Mouse (Mus musculus) layer of hippocampus, adult 8-10 months (tissue): ENCODE data around the gene Vps13a. TPM values are rescaled to one million over a fixed set of nuclear protein-coding genes. Genes with fewer than 3 reads are reported as not detected.
"Not testable (repeated sequence)": the region's sequence is repeated elsewhere in the genome, so short reads cannot be mapped to it uniquely, and the experiment has no call there.

Experiments
- DNase-seq, 2 experiments: peaks; one replicate each; pipeline ENCODE4 v3.0.0; 2022; ENCODE audit warnings: low spot score in 2 of 2
- total RNA-seq, 4 experiments: library from RNA; stranded (reverse); gene quantifications; 2 replicates each; pipeline ENCODE4 v1.2.4; 2022

The Vps13a gene
- total RNA-seq, 4 experiments from 2014 or later = 58.7 to 86.7 (median 72.7) TPM

DNA sequence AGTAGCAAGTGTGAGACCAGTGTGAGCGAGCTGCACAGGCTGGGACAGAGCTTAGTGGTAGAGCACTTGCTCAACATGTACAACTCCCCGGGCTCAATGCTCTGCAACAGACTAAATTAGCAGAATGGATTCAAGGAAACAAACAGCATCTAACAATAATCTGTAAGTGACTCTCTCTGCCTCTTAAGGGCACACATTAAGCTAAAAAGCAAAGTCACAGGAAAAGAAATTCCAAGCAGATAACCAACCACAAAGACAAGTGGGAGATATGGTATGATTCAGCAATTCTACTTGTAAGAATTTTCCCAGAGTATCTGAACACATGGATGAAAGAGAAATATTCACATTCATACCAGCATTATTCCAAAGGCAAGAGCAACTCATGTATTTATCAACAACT, 13.3 kb downstream of the Vps13a start:
- DNase-seq = no peak

DNA sequence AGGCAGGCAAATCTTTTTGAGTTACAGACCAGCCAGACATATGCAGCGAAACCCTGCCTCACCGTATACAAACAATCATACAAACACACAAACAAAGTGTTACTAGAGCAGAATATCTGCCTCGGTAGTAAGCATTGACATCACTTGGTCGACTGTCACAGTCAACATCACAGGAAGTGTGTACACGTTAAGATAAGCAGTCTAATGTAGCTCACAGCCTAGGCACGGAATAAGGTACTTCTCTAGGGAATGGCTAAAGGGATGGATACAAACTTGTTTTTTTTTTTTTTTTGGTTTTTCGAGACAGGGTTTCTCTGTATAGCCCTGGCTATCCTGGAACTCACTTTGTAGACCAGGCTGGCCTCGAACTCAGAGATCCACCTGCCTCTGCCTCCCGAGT, 23.3 kb downstream of the Vps13a start:
- DNase-seq = not testable (repeated sequence)

DNA sequence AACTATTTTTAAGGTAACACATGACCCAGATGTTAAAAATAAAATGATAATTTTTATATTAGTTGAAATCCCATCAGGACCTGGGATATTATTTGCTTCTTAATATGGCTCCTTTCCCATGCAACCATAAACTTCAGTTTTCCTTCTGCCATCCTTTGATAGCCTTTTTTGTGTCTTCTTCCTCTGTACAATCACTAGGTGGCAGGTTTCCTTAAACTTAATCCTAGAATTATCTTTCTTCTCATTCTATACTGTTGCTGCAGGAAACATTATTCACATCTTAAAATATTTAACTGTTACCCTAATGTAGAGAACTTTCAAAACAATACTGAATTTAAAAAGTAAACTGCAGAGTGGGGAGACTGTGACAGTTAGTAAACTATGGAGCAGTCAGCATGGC, 24.9 kb downstream of the Vps13a start:
- DNase-seq = no peak

DNA sequence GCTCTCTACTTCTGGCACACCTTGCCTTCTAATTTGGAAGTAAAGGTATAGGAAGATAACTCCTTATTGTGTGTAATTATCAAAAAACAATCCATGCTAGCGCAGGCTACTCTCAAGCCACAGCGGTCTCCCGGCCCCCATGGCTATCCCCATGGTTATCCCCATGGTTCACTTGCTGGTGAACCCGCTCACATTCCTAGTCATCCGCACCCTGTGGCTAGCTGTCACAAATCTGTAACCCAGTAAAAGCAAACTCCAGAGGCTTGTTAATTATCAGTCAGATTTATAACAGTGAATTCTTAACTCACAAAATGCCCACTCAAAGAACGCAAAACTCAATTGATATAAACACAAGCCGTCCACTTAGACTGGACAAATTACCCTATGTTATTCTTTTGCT, 25.5 kb downstream of the Vps13a start:
- no peak for DNase-seq

DNA sequence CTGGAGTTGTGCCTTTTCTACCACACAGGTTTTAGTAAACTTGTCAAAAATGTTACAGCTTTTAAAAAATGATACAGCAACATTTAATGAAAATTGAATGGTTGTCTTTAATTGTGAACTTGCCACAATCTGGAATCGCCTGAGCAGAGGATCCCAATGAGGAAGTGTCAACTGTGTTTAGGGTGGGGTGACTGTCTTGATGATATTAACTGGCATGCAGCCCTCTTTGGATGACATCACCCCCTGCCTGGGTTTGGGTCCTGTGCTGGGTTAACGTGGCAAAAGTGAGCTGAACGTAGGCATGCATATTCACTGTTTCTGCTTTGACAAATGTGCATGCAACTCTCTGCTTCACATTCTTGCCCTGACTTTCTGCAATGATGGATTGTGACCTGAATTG, 27.6 kb downstream of the Vps13a start:
- DNase-seq = no peak

DNA sequence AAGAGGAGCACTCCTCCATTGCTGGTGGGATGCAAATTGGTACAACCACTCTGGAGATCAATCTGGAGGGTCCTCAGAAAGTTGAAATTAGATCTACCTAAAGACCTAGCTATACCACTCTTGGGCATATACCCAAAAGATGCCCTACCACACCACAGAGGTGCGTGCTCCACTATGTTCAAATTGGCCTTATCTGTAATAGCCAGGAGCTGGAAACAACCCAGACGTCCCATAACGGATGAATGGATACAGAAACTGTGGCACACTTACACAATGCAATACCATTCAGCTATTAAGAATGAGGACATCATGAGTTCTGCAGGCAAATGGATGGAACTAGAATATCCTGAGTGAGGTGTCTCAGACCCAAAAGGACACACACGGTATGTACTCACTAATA, 43.9 kb downstream of the Vps13a start:
- DNase-seq = no peak

DNA sequence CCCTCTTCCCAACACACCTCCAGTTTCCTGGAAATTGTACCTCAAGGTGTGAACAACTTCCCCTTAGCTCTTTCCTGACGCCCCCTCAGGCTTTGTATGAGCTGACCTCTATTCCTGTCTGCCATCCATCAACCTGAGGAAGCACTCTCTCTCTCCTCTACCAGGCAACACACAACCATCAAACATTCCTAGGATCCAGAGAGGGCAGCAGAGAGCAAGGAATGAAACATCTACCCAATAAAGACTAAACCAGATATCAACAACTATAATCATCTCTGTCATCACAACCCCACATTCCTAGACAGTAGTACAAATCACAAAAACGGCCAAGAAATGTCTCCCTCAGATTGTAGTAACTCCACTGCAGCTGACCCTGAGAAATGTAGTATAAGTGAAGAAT, 52.0 kb downstream of the Vps13a start:
- DNase-seq = no peak

DNA sequence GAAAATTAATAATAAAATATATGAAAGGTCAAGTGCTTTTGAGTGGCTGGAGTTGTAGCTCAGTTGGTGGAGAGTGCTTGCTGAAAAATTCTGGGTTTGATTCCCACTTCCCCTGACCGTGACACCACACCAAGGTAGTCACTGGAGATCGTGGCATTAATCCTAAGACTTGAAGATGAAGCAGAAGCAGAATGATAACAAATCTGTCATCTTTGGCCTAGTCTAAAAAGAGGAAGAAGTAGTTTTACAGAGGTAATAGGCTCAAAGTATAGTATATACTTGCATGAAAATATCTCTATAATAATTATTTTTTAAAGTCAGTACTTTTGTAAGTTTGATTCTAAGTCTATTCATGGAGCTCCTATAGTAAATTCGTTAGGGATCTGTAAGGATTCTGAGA, 65.5 kb downstream of the Vps13a start:
- no peak for DNase-seq

DNA sequence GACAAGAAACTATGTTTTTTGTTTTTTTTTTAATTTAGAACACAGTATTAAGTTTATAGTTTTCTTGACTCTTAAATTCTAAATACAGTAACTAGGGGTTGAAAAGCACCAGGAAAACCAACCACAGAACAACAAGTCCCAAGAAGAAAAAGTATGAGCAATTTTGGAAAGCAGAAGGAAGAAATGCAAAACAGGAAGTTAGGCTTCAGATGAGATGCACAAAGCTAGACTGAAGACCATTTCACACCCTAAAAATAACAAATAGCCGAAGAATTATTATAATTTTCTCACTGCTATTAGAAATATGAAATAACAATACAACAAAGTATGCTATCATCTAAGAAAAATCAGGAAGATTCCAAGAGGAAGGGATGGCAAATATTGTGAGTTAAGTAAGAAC, 78.9 kb downstream of the Vps13a start:
- DNase-seq = no peak

DNA sequence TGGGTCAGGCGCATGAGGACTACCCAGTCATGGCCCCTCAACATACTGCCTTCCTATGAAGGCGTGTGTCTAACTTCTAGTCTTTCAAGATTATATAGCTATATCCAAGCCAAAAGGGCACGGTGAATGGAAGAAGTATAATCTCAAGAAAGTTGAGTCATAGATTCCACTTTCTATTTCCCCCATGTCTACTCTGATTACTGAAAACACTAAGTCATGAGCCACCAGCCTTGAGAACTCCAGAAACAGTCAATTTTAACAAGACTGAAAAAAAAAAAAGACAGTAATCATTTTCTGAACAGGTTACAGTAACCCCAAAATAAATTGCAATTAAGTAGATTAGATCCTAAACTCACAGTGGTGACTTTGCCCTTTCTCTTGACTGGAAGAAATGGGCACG, 95.8 kb downstream of the Vps13a start:
- no peak for DNase-seq

DNA sequence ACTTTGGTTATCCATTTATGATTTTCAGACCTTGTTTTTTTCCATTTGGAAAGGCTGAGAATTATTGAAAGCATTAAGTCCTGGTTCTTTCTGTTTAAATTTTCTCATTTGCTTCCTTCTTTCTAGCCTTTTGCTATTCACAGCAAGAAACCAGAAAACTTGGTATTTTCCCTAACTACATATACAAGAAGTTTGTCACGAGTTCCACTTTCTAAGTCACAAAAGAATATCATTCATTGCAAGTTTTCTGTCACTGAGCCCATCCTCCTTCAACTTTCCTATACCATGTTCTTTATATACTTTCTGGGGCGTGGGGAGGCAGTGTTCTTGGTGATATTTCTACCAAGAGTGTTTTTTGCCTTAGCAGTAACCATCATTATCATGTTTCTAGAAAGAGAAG, 96.5 kb downstream of the Vps13a start:
- DNase-seq = no peak

DNA sequence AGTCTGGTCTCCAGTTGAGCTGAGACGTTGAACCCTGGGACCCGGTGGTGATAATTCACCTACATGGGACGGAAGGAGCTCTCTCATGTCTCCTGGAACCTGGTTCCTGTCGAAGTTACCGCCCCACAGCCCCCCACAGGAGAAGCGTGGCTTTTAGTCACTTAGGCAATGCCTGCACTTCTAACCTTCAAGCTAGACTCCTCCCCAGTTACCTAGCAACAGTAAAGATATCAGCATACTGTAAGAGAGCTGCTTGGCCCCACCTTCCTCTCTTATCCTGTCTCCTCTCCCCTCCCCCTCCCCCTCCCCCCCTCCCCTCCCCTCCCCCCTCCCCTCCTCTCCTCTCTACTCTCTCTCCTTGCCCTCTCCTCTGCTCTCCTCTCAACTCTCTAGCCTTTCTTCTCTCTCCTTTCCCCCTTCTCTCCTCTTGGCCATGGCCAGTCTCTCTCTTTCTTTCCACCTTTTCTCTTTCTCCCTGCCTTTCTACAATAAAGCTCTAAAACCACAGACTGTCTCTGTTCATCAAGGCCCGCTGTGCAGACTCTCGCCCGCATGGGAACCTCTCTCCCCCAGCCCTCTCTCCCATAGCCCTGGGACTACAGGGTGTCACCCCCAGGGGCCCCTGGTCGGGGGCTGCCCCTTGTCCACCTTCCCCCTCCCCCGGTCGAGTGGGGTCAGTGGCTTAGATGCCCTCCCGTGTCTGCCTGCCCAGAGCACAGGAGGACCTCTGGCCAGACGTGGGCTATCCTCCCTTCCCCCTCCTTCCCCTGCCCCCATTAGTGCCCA, 154.9 kb downstream of the Vps13a start:
- no peak for DNase-seq

DNA sequence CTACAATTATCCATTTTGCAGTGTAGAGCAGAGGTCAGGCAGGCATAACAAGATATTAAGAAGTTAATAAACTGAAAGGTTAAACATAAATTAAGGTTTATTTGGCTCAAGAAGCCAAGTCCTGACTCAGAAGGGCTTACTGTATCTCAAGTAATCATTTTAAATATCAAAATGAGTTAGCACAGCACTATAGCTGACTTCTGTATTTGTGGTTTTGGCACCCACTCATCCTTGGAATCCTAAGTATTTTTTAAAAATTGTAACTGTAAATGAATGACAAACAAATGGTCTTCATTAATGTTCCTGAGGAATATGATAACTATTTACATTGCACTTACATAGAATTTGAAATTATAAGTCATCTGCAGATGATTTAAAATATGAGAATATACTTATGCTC, 155.7 kb downstream of the Vps13a start:
- DNase-seq = no peak

DNA sequence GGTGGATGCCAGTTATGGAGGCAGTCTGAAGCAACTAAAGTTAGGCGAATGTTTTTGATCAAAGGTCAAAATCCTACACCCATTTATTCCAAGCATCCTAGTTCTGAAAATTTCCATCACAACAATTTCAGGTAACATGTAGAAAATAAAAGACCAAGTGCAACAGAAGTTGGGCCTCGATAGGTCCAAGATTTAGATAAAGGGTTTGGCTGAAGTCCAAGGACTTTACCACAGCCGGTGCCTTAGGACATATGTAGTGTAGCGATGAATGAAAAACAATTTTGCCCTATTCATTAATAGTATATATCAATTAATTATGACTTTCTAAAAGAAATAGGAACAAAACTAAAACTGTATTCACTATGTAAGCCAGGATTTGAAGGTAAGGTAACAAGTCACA, 157.6 kb downstream of the Vps13a start:
- no peak for DNase-seq

DNA sequence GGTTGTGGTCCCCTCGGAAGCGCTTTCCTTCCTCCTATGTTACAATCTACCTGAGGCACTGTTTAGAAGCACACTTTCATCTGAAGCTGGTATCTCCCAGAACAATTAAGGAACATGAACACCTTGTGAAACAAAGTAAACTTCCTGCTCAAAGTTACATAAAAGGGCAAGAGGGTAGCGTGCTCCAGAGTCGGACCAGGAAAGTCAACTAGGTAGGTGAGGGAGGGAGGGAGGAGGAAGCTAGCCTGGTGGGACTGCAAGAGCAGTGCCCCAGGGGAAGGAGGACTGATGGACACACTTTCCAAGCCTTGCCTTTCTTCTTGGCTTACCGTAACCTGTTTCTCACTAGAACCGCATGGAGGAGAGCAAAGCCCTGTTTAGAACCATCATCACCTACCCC, 173.1 kb downstream of the Vps13a start:
- no peak for DNase-seq

DNA sequence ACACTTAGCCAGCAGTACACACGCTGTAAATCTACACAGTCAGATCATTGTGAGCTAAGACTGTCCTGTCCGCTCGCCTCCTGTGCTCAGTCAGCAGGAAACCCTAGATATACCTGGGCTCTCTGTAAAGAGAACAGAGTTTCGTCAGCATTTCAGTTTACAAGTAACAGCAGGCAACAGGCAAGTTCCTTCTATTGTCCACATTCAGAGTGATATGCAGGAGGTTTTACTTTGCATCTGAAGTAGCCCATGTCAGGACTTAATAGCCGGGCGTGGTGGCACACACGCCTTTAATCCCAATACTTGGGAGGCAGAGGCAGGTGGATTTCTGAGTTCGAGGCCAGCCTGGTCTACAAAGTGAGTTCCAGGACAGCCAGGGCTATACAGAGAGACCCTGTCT, 178.7 kb downstream of the Vps13a start:
- DNase-seq = no peak

DNA sequence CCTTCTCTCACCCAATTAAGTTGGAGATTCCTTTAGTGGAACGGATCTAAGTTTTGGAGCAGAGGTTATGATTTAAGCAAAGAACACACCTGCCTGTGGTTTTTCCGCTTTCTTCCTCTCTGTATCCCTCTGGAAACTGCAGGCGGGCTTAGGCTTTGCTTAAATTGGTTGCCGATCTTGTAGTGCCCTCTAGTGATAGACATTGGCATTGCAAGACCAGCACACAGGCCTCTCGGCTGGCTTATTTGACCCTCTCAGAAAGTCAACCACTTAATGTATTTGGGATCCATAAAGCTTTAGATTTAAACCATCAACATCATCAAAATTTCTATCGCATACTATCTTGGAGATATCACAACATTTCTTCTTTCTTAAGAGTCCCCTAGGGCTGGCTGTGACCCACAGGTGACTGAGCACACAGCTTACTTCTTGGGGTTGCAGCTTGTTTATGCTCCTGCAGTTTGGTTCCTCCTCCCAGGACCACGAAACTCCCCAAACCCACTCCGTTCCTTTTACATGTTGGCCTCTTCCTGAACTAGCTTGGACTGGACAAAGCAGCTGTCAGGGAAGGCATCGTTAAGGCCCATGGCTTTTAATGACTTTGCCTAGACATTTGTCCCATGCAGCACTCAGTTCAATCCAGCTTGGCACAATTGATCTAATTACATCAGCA, 181.3 kb downstream of the Vps13a start:
- DNase-seq = peak; percentile 63 to 77

DNA sequence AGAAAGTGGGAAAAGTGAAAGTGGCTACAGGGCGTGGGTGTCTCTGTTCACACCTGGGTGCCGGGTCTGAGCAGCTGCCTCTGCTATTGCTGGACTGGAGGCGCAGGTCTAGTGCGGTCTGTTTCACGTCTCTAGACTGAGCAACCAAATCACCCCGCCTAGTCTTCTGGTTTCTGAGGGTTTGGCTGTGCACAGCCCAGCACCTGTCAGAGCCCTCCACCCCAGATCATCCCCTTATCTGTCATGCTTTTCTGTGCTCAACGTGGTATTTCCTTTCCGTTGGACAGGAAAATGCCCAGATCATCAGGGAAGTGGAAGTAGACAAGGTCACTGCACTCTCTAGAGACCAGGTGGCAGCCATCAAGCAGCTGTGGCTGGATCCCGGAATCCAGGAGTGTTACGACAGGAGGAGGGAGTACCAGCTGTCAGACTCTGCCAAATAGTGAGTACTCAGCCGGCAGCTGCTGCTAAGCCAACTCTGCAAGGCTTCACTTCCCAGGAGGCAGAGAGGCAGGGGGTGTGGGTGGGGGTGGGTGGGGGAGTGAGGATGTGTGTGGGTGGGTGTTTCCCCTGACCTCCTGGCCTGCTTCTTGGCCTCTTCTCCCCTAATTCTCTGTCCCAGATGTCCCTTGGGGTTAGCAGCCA, 182.0 kb downstream of the Vps13a start:
- DNase-seq = no peak

DNA sequence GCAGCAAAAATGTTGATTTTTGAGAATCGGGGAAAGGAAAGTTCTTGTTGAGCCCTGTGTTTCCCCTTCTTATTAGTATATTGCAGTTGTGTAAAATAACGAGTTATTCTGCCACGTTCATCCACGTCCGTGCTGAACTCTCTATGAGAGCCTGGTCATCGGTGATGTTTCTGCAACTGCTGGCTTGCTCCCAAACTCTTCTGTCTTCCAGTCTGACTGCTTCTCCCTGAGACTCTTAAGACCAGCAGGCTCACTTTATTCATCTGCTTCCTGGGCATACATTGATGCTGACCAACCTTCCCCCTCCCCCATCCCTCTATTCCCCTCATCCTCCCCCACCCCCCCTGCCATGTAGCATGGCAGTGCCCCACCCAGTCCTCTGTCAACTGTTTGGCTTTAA, 183.5 kb downstream of the Vps13a start:
- DNase-seq = no peak

DNA sequence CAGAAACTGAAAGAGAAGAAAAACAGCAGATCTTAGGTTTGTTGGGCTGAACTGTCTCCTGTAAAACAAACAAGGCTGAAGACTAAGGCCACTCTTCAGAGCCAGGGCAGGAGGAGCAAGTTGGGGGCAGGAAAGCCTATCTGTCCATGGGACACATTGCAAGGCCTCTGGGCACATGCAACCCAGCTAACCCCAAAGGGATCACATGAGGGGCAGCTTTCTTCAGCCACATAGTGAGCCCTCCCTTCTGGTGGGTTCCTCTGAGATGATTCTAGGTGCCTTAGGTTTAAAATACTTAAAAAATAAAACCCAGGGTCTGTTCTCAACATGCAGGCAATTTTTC, 186.8 kb downstream of the Vps13a start:
- DNase-seq = no peak

DNA sequence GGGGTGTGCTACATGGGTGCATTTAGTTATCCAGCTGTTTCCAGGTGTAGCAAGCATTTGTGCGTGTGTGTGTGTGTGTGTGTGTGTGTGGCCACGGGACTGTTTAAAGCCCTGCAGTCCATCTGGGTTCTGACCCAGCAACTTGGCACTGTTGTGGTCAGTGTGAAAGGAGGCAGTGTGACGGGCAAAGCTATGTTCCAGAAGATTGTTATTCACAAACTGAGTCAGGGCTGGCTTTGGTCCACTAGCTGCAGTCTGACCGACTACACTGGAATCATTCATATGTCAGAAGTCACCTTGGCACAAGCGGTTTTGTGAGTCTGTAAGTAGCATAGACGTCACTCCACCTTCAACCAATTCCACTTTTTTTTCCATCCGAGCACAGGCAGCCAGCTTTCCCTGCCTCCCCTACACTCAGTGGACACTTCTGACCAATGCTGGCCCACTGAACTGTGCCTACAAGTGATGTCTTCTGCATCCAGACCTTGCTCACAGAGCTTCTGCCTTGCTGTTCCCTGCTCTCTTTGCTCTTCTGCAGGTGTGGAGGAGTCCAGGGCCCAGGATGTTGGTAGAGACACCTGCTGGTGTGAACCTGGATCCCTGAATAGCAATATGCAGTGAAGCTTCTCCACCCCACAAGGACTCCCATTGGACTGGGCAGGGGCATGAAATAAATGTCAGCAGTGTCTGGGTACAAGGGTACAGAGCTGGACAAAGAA, 187.3 kb downstream of the Vps13a start:
- DNase-seq = peak; percentile 46 to 53

DNA sequence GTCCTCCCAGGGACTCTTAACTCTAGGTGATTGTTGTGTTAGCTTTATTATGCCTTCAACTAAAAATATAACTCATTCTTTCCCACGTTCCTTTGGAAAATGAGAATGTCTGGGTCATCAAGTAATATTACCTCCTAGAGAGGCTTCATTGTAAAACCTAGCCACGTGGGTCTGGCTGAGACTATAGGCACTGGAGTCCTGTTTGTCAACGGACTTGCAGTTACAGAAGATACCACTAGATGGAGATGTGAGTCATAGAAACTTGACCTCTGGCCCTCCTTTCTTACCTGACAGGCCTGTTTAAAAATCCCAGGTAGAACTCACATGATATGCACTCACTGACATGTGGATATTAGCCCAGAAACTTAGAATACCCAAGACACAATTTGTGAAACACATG, 195.4 kb downstream of the Vps13a start:
- no peak for DNase-seq
